Mouse (Mus musculus) kidney, postnatal 10 days (tissue): ENCODE data around the gene Ttc4.

ENCODE experiments used
- DNase-seq: peaks from one replicate; pipeline ENCODE4 v3.0.0; 2021; ENCODE audit warnings: mixed read lengths

The Ttc4 gene

GRCm38 (mm10) chr4:106613560-106613959 lies 65.2 kb downstream of the Ttc4 start:
- DNase-seq, result no peak

- no peak for DNase-seq
Observed at GRCm38 (mm10) chr4:106613105-106613504, 65.6 kb downstream of the Ttc4 start.
